Mouse (Mus musculus): ENCODE results near the gene Ccdc144b. TPM values are rescaled to one million over a fixed set of nuclear protein-coding genes. Genes with fewer than 3 reads are reported as not detected.

Gene Ccdc144b
- polyA plus RNA-seq, 1 experiment from 2014 or later: 0.03 TPM

- ATAC-seq (ENCODE audit: low FRiP score, low read depth): no peak
- 91% methylated on average over 12 of the region's 12 CpGs for WGBS
- Histone ChIP-seq H3K9me3 (no peaks in the 10 kb centered on the region), H3K4me1 (no peaks in the 10 kb centered on the region), H3K36me3 (peaks cover 57% of the 10 kb centered on the region), H3K4me3 (no peak overlapping the region), H3K27me3 (no peaks in the 10 kb centered on the region), H3K9ac (no peak overlapping the region), H3K4me2 (replicated peaks) (no peak overlapping the region), H3K27ac (no peak overlapping the region)
Measured at GRCm38 (mm10) chr3:35971149-35971548, 82.2 kb downstream of the Ccdc144b start.

DNA sequence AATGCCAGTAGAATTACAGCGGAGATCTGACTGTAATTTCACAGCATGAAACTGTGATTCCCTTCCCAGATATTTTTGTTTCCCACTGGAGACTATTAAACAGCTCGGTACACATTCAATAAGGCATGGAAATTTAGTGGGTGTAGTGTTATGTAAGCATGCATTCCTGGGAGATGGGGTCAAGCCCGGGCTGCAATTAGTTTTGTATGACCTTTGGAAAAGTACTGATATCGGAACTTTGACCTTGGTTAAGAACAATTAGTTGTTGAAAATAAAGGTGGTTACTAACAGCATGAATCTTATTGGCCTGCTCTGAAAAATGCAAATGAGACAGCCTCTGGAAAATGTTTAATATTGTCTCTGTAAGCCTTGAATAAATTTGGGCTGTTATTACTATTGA, 82.9 kb downstream of the Ccdc144b start:
- no peaks in the 10 kb centered on the region for H3K27me3 ChIP-seq
- H3K4me2 ChIP-seq (replicated peaks): no peak overlapping the region
- 69% methylated on average over 4 of the region's 4 CpGs for WGBS
- H3K9me3 ChIP-seq: no peaks in the 10 kb centered on the region
- no peaks in the 10 kb centered on the region for H3K4me1 ChIP-seq
- H3K36me3 ChIP-seq: peaks cover 54% of the 10 kb centered on the region
- H3K9ac ChIP-seq: no peak overlapping the region
- no peak overlapping the region for H3K4me3 ChIP-seq
- H3K27ac ChIP-seq: no peak overlapping the region
- ATAC-seq (ENCODE audit: low FRiP score, low read depth): no peak

GRCm38 (mm10) chr3:35967366-35967921, 85.9 kb downstream of the Ccdc144b start:
- no peaks in the 10 kb centered on the region for H3K4me1 ChIP-seq
- no peaks in the 10 kb centered on the region for H3K27me3 ChIP-seq
- no peak overlapping the region for H3K4me2 ChIP-seq (replicated peaks)
- no peak overlapping the region for H3K27ac ChIP-seq
- ATAC-seq (ENCODE audit: low FRiP score, low read depth): no peak
- H3K9ac ChIP-seq: no peak overlapping the region
- 88% methylated on average over 8 of the region's 8 CpGs for WGBS
- H3K36me3 ChIP-seq: peaks cover 47% of the 10 kb centered on the region
- H3K4me3 ChIP-seq: no peak overlapping the region
- no peaks in the 10 kb centered on the region for H3K9me3 ChIP-seq

DNA sequence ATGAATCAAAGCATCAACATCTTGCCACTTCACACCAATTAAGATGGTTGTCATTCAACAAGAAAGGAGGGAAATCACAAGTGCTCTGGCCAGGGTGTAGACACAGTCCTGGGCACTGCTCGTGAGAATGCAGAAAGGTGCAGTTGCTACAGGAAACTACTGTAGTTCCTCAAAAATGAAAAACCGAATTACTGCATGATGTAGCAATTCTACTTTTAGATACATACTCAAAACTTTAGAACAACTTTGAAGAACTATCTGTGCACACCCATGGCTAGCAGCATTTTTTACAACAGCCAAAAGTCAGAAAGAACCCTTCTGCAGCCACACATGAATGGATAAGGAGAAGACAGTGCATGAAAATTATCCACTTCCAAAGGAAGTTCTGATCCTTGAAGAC, 86.9 kb downstream of the Ccdc144b start:
- peaks cover 44% of the 10 kb centered on the region for H3K36me3 ChIP-seq
- 82% methylated on average over 2 of the region's 2 CpGs for WGBS
- H3K9ac ChIP-seq: no peak overlapping the region
- no peak overlapping the region for H3K4me2 ChIP-seq (replicated peaks)
- no peak for ATAC-seq (ENCODE audit: low FRiP score, low read depth)
- H3K4me1 ChIP-seq: no peaks in the 10 kb centered on the region
- no peak overlapping the region for H3K27ac ChIP-seq
- H3K27me3 ChIP-seq: no peaks in the 10 kb centered on the region
- H3K4me3 ChIP-seq: no peak overlapping the region
- no peaks in the 10 kb centered on the region for H3K9me3 ChIP-seq

- Histone ChIP-seq H3K27ac (no peak overlapping the region), H3K4me1 (no peaks in the 10 kb centered on the region), H3K9ac (no peak overlapping the region), H3K9me3 (no peaks in the 10 kb centered on the region), H3K27me3 (no peaks in the 10 kb centered on the region), H3K36me3 (peaks cover 54% of the 10 kb centered on the region), H3K4me2 (replicated peaks) (no peak overlapping the region), H3K4me3 (no peak overlapping the region)
- 86% methylated on average over 4 of the region's 4 CpGs for WGBS
- no peak for ATAC-seq (ENCODE audit: low FRiP score, low read depth)
Measured at GRCm38 (mm10) chr3:35964928-35965327, 88.4 kb downstream of the Ccdc144b start.

- no peak for ATAC-seq (ENCODE audit: low FRiP score, low read depth)
- Histone ChIP-seq H3K4me1 (no peaks in the 10 kb centered on the region), H3K36me3 (peaks cover 57% of the 10 kb centered on the region), H3K9ac (no peak overlapping the region), H3K4me3 (no peak overlapping the region), H3K27me3 (no peaks in the 10 kb centered on the region), H3K9me3 (no peaks in the 10 kb centered on the region), H3K27ac (no peak overlapping the region), H3K4me2 (replicated peaks) (no peak overlapping the region)
- WGBS: 95% methylated on average over 5 of the region's 5 CpGs
Measured at GRCm38 (mm10) chr3:35963921-35964320, 89.4 kb downstream of the Ccdc144b start.

- no peak for ATAC-seq (ENCODE audit: low FRiP score, low read depth)
- no peak overlapping the region for H3K9ac ChIP-seq
- peaks cover 62% of the 10 kb centered on the region for H3K36me3 ChIP-seq
Measured at GRCm38 (mm10) chr3:35963401-35963800, 89.9 kb downstream of the Ccdc144b start.

GRCm38 (mm10) chr3:35962967-35963366, 90.4 kb downstream of the Ccdc144b start:
- WGBS: 92% methylated on average over 5 of the region's 5 CpGs
- Histone ChIP-seq H3K36me3 (peaks cover 65% of the 10 kb centered on the region), H3K9me3 (no peaks in the 10 kb centered on the region), H3K27me3 (no peaks in the 10 kb centered on the region), H3K4me3 (no peak overlapping the region), H3K4me2 (replicated peaks) (no peak overlapping the region), H3K27ac (no peak overlapping the region), H3K4me1 (no peaks in the 10 kb centered on the region), H3K9ac (no peak overlapping the region)
- ATAC-seq (ENCODE audit: low FRiP score, low read depth): no peak

More at GRCm38 (mm10) chr3:35963401-35963800, 89.9 kb downstream of the Ccdc144b start:
- Histone ChIP-seq H3K27ac (no peak overlapping the region), H3K9me3 (no peaks in the 10 kb centered on the region), H3K4me1 (no peaks in the 10 kb centered on the region), H3K4me2 (replicated peaks) (no peak overlapping the region), H3K27me3 (no peaks in the 10 kb centered on the region), H3K4me3 (no peak overlapping the region)
- 93% methylated on average over 4 of the region's 4 CpGs for WGBS

Other genes with a start within 250 kb of the Ccdc144b start
- gene Dcun1d1, start 116.1 kb downstream of the Ccdc144b start, polyA plus RNA-seq (2015; fragmentation: Nextera tagmentation; extraction: Ambion mirVana): 112 and 114 TPM in 2 replicates
- gene Mccc1, start 52.9 kb downstream of the Ccdc144b start, polyA plus RNA-seq (2015; fragmentation: Nextera tagmentation; extraction: Ambion mirVana): 38.8 and 39.4 TPM in 2 replicates
- gene Acad9, start 12.4 kb upstream of the Ccdc144b start, polyA plus RNA-seq (2015; fragmentation: Nextera tagmentation; extraction: Ambion mirVana): 95.3 and 96.2 TPM in 2 replicates
- gene D3Ertd254e, start 97.5 kb upstream of the Ccdc144b start, polyA plus RNA-seq (2015; fragmentation: Nextera tagmentation; extraction: Ambion mirVana): 10.3 and 10.7 TPM in 2 replicates
- gene Qrfpr, start 168.8 kb upstream of the Ccdc144b start, polyA plus RNA-seq (2015; fragmentation: Nextera tagmentation; extraction: Ambion mirVana): 0.39 and 0.61 TPM in 2 replicates

Data from limb, embryonic 13.5 days (tissue).